Mouse (Mus musculus): ENCODE results near the gene E2f8. TPM values are rescaled to one million over a fixed set of nuclear protein-coding genes. Genes with fewer than 3 reads are reported as not detected.

The E2f8 gene
- total RNA-seq, 2 experiments from 2014 or later, result 29.3 to 107 TPM

GRCm38 (mm10) chr7:48859362-48859761, 22.0 kb downstream of the E2f8 start:
- peak; percentile 56 for ATAC-seq (replicated peaks; ENCODE audit: poor library complexity)

GRCm38 (mm10) chr7:48858257-48858656, 23.1 kb downstream of the E2f8 start:
- ATAC-seq (replicated peaks; ENCODE audit: poor library complexity), result no peak

GRCm38 (mm10) chr7:48855461-48855860, 25.9 kb downstream of the E2f8 start:
- no peak for ATAC-seq (replicated peaks; ENCODE audit: poor library complexity)

DNA sequence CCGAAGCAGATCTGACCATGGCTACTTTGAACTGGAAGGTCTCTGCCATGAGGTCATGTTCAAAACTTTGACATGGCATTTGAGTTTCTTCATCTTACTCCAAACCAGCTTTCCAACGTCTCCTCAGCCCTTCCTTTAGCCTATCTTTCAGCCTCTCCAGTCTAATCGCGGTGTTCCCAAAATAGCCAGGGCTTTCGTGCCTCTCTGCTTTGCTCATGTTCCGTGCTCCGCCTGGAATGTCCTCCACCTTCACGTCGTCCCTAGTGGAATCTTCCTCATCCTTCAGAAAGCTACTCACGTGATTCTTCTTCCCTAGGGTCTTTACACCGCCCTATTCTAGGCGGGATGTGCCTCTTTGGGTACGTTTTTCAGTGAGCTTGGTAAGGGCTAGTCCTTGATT, 27.9 kb downstream of the E2f8 start:
- ATAC-seq (replicated peaks; ENCODE audit: poor library complexity), result no peak

GRCm38 (mm10) chr7:48851529-48852104, 29.8 kb downstream of the E2f8 start:
- ATAC-seq (replicated peaks; ENCODE audit: poor library complexity), result no peak

GRCm38 (mm10) chr7:48847820-48848650, 33.4 kb downstream of the E2f8 start, which contains the start of gene Csrp3:
Gene Csrp3, minus strand, starts transcription at chr7:48848033.
- ATAC-seq (replicated peaks; ENCODE audit: poor library complexity), result no peak

DNA sequence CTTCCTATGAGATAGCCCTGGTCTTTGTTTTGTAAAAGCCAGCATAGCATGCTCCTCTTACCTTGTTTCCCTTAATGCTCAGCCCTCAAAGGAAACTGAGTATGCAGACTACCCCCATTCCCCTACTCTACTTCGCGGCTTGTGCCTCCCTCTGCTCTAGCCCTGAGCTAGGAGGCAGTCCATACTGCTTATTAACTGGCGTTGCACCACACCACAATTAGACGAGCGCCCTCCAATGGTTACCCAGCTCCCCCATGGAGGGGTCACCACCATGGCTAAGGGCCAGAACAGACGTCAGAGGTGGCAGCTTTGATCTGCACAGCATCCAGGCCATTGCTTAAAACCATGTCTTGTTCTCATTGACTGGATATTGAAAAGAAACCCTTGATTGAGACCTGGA, 34.6 kb downstream of the E2f8 start:
- no peak for ATAC-seq (replicated peaks; ENCODE audit: poor library complexity)

GRCm38 (mm10) chr7:48845213-48845973, 36.0 kb downstream of the E2f8 start:
- no peak for ATAC-seq (replicated peaks; ENCODE audit: poor library complexity)

DNA sequence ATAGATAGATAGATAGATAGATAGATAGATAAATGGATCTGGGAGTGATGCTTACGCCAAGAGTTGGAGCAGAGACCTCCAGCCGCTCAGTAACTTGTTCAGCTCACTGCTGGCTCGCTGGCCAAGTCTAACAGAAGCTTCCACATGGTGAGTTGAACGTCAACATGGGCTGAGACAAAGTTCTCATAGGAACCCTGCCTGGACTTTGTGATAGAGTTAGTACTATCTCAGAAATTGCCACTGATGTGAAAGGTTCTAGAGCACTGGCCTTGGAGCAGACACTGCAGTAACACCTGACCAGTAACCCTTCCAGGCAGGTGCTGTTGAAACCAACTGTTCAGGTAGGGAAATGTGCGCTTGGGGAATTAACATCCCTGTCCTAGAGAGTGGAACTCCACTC, 37.9 kb downstream of the E2f8 start:
- no peak for ATAC-seq (replicated peaks; ENCODE audit: poor library complexity)

DNA sequence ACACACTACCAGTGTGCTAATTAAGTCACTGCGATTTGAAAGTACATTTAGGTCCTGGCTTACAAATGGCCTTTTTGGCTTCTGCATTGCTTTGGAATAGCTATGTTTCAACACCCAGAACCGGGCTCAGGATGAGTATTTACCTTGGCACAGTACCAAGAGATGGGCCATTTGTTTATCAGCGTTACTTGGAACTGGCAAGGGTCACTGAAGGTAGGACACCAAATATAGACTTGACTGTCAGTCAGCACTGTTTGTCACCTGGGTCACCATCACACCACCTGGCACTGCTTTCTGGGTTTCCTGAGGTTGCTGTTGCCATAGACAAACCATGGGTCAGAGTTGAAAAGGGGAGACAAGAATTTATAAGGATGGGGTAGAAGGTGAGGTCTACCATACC, 39.0 kb downstream of the E2f8 start:
- no peak for ATAC-seq (replicated peaks; ENCODE audit: poor library complexity)

- no peak for ATAC-seq (replicated peaks; ENCODE audit: poor library complexity)
Measured at GRCm38 (mm10) chr7:48841538-48841937, 39.9 kb downstream of the E2f8 start.

- ATAC-seq (replicated peaks; ENCODE audit: poor library complexity), result no peak
Measured at GRCm38 (mm10) chr7:48840545-48840944, 40.9 kb downstream of the E2f8 start.

GRCm38 (mm10) chr7:48838434-48838833, 43.0 kb downstream of the E2f8 start:
- ATAC-seq (replicated peaks; ENCODE audit: poor library complexity), result peak; percentile 76

- ATAC-seq (replicated peaks; ENCODE audit: poor library complexity), result peak; percentile 73
Measured at GRCm38 (mm10) chr7:48836949-48837348, 44.4 kb downstream of the E2f8 start.

- no peak for ATAC-seq (replicated peaks; ENCODE audit: poor library complexity)
Measured at GRCm38 (mm10) chr7:48834989-48835626, 46.3 kb downstream of the E2f8 start.

GRCm38 (mm10) chr7:48834371-48834970, 46.9 kb downstream of the E2f8 start:
- no peak for ATAC-seq (replicated peaks; ENCODE audit: poor library complexity)

GRCm38 (mm10) chr7:48832735-48833134, 48.7 kb downstream of the E2f8 start:
- peak; percentile 32; the same call in 1 of the 2 replicates for ATAC-seq (replicated peaks; ENCODE audit: poor library complexity)

DNA sequence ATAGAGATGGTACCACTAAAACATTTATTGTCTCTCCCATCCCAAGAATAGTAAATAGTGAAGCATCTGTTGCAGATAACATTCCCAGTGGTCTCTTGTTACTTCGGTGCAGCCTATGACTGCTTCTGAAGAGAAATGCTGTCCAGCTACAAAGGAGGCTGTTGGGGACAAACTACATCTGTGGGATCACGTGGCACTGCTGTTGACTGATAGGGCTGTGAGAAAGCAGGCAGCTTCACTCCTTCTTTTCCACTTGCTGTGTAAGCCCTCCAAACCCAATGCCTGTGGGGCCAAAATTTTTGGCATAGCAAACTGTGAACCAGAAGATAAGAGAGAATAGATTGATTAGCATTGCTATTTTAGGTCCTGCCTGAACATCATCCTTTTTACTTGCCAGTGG, 51.0 kb downstream of the E2f8 start:
- ATAC-seq (replicated peaks; ENCODE audit: poor library complexity), result peak; percentile 59

DNA sequence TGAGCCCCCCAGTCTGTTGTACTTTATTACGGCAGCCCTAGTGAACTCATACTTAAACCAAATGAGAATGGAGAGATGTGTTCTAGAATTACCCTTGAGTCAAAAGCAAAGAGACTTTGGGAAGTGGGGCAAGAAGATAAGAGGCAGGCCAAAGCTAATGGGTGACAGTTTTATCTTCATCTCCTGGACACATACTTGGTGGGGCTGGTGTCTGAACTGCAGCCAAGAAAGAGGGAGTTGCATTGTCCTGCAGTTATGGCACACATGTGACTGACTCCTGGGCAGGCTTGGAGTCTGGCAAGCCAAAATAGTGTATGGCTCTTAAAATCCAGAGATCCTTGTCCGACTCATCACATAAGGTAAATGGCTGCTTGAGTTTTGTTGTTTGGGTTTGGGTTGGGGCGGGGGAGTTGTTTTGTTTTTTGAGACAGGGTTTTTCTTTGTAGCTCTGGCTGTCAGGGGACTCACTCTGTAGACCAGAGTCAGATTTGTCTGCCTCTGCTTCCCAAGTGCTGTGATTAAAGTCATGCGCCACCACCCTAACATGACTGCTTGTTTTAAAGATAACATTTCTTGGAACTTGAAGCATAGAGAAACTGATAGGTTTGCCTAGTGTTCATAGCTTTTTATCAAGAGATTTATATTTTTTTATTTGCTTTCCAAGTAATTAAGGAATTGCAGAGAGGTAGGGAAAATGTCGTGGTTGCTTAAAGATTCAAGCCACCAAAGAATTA, 52.1 kb downstream of the E2f8 start:
- ATAC-seq (replicated peaks; ENCODE audit: poor library complexity), result peak; percentile 8; the same call in 1 of the 2 replicates

- no peak for ATAC-seq (replicated peaks; ENCODE audit: poor library complexity)
Measured at GRCm38 (mm10) chr7:48825170-48825569, 56.2 kb downstream of the E2f8 start.
